Mouse (Mus musculus) liver, adult 2 months (tissue): ENCODE measurements around the gene Zkscan4.

Experiments
- CTCF ChIP-seq: fragments of 200-500 bp; IDR thresholded peaks from 2 replicates; pipeline ENCODE4 v1.5.1; 2011; ENCODE audit warnings: low read depth, low read length, control low read depth
- POLR2A ChIP-seq: fragments of 200-500 bp; IDR thresholded peaks from 2 replicates; pipeline ENCODE4 v1.6.1; 2011; ENCODE audit warnings: low read length, control low read depth; ENCODE audit not compliant: insufficient read depth; ENCODE audit errors: extremely low read depth

- TF ChIP-seq CTCF (0 out of 2 replicates have a peak, but pooled peaks have one; percentile 0), POLR2A (no peak)
Observed at GRCm38 (mm10) chr13:21530781-21531201, 52.1 kb downstream of the Zkscan4 start, which contains the start of gene Zkscan8.
